Mouse (Mus musculus): ENCODE measurements around the gene Tnnt3. TPM values are rescaled to one million over a fixed set of nuclear protein-coding genes. Genes with fewer than 3 reads are reported as not detected.
A peak's percentile ranks its signal among the peaks of the same experiment; 100 is the strongest.

The Tnnt3 gene
- polyA plus RNA-seq, 1 experiment from 2014 or later: 5.2 TPM

- DNase-seq (ENCODE audit: low spot score): no peak
These were observed 22.4 kb upstream of the Tnnt3 start for GRCm38 (mm10) chr7:142476271-142476670.

DNA sequence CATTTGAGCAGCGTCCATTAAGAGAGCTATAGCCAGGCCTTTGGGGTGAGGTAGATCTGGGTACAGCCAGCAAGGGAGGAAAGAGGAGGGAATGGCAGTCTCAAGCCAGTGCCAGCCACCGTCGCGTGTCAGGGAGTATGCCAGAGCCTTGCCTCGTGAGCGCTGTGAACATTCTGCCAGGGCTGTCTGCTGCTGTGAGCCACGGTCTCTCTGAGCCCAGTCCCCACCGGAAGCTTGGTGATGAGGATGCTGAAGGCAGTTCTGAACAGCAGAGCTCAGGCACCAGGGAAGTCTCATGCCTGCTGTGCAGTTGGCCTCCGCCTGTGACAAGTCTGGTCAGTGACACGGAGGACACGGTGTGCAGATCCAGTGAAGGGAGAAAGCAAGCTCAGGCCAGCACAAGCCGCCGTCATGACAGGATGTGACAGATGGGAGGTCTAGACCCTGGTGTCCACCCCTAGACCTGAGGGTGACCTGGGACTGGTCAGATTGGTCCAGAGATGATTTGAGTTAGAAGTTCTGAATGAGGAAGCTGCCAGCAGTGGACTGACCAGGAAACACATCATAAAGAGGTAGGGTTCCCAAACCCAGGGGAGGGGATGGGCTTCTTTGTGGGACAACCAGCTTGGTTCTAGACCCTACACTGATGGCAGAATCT lies 21.7 kb upstream of the Tnnt3 start:
- DNase-seq (ENCODE audit: low spot score): no peak

GRCm38 (mm10) chr7:142478001-142478400 lies 20.6 kb upstream of the Tnnt3 start:
- DNase-seq (ENCODE audit: low spot score): no peak

- DNase-seq (ENCODE audit: low spot score): no peak
These were observed 20.1 kb upstream of the Tnnt3 start for GRCm38 (mm10) chr7:142478574-142478973.

DNA sequence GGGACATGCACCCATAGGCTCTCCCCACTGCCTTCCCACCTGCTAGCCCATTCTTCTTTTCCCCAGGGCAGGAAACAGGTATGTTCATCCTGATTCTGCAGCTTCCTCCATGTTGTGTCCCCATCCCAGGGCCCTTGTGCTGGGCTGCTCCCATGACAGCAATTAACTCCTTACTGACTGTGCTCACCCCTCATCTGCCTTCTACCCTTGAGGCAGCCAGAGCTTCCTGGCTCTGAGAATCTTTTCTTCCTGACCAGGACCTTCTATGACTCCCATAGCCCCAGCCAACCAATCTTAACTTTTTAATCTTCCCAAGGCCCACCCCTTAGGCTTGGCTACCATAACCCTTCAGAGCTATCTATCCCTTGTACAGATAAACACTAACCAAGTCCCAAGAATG lies 19.3 kb upstream of the Tnnt3 start:
- DNase-seq (ENCODE audit: low spot score): no peak

DNA sequence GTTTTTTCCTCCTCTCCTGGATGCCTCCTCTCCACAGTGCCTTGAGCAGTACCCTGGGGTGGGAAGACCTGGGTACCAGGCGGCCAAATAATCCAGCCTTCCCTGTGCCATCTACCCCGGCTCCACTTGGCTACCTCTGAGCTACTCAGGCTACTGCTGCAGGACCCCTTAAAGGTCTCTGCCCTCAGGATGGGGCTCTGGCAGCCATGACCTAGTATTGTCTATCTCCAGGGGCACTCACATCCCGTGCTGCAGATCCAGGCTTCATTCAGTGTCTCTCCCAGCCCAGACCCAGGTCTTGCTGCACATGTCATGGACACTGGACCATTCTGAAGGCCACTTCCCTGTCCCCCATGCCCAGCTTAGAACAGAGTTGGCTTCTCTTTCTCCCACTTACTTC lies 18.8 kb upstream of the Tnnt3 start:
- no peak for DNase-seq (ENCODE audit: low spot score)

GRCm38 (mm10) chr7:142480661-142481060 lies 18.0 kb upstream of the Tnnt3 start:
- peak; percentile 32 for DNase-seq (ENCODE audit: low spot score)

- DNase-seq (ENCODE audit: low spot score): peak; percentile 45
These were observed 17.5 kb upstream of the Tnnt3 start for GRCm38 (mm10) chr7:142481186-142481567.

DNA sequence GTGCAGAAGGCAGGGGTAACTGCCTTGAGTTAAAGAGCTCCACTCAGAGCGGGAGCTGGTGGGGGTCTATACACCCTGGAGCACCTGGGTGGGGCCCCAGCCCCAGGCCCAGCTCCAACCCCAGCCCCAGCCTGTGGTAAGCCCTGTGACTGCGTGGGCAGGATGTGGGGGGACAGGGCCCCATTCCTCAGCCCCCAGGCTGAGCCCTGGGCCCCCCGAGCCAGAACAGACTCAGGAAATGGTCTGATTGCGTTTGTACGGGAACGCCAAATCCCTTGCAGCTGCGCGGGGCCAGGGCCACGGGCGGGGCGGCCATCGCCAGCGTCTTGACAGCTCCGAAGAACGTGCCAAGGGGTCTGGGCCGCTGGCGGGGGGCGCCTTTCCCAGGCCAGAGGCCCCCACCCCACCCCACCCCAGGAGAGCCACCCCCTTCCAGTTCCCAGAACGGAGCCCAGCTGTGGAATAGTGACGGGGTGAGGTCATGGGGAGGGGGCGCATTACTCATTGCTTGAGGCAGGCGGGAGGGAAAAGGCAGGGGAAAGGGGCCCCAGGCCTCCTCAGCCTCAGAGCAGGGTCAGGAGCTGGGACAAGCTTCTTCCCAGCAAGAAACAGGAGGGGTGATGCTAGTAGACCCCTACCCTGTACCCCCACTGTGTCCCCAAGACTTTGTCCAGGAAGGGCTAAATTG lies 16.9 kb upstream of the Tnnt3 start:
- DNase-seq (ENCODE audit: low spot score): peak; percentile 91

DNA sequence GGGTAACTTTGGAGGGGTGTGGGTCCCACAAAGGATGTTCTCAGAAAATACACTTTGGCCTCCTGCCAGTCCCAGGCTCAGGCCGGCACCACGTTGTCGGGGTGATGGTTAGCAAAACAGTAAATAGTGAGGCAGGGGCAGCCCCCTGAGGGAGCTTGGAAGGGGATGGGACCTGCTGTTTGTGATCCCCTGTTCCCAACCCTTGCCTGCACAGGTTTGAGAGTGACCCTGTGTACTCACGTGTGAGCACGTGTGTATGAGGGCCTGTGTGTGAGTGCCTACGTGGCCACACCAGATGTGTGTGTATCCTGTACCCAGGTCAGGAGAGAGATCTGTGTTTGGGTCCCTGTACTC lies 16.4 kb upstream of the Tnnt3 start:
- no peak for DNase-seq (ENCODE audit: low spot score)

- DNase-seq (ENCODE audit: low spot score): no peak
These were observed 15.5 kb upstream of the Tnnt3 start for GRCm38 (mm10) chr7:142483136-142483535.

GRCm38 (mm10) chr7:142484780-142485179 lies 13.9 kb upstream of the Tnnt3 start:
- DNase-seq (ENCODE audit: low spot score): no peak

DNA sequence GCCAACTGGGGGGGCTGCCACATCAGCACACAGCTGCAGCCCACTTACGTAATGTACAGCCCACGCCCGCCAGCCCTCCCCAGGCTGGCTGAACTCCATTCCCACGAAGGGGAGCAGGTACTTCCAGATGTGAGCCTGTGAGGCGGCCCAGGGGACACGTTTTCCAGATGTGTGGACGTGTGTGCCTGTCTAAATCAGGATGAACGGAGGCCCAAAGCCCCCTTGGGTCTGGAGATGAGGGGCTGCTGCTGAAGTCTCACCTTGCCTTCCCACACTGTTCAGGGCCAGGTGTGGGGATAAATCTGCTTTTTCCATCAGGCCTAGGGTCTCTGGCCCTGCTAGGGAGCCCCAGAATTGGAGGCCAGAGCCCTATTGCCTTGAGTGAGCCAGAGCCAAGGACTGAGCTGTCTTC lies 11.9 kb upstream of the Tnnt3 start:
- DNase-seq (ENCODE audit: low spot score): no peak

- DNase-seq (ENCODE audit: low spot score): no peak
These were observed 11.2 kb upstream of the Tnnt3 start for GRCm38 (mm10) chr7:142487341-142487859.

DNA sequence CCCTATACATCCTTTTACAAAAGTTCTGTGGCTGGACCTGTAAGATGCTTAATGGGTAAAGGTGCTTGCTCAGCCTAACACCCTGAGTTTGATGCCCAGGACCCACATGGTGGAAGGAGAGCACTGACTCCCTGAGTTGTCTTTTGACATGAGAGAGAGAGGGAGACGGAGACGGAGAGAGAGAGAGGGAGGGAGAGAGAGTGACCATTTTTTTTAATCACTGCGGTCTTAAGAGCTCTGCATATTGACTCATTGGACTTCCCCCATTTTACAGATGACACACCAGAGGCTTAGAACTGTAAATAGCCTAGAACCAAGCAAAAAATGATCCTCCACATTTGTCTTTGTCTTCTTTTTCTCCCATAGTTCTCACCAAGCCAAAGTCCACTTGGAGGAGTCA lies 10.6 kb upstream of the Tnnt3 start:
- DNase-seq (ENCODE audit: low spot score): no peak

DNA sequence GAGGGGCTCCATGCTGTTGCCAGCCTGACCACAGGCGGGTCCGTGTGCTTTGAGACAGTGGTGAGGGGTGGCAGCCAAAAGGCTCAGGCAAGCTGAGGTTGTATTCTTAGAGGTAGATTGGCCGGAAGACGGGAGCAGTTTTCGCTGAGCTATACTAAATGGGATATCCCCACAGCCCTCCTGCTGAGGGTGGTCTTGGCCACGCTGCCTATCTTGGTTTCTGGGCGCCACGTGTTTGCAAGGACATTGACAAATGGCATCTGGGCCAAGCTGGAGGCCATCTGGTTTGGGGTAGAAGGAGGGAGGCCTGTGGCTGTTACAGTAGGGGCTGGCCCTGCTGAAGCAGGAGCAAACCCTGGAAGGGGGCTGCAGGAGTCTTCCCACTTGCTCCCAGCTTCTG lies 5.1 kb upstream of the Tnnt3 start:
- no peak for DNase-seq (ENCODE audit: low spot score)

DNA sequence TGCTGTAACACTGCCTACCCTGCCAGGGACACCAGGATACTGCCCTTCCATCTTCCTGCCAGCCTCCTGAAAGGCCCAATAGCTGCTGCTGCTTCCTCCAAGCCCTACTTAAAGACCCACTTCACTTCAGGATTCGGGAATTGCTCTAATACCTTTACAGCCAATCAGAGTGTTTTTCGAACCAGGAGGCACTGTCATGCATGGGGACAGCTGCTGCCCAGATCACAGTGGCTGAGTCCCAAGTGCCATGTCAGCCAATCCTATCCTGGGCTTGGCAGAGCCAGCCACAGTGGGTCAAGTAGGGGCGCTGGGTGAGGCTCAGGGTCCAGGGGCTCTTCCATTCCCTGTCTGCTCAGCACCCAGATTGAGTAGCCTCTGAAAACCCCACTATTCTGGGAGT lies 2.5 kb upstream of the Tnnt3 start:
- DNase-seq (ENCODE audit: low spot score): no peak

DNA sequence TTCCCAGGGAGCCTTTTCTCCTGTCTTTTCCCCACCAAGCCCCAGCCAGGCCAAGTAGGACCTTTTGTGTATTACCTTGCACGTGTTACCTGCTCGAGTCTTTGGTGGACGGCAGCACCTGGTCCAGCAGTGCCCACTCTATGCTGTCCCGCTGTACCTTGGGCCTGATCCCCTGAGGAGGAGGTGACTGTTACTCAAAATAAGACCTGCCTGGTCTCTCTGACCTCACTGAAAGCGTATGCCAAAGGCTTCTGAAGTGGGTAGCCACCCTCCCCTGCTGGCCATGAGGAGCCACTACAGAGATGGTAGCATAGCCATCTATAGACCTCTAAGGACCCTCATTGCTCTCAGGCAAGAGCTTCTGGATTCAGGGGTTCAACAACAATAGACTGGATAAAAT lies 1.8 kb upstream of the Tnnt3 start:
- peak; percentile 58 for DNase-seq (ENCODE audit: low spot score)

GRCm38 (mm10) chr7:142497775-142498174 lies 861 bp upstream of the Tnnt3 start:
- no peak for DNase-seq (ENCODE audit: low spot score)

DNA sequence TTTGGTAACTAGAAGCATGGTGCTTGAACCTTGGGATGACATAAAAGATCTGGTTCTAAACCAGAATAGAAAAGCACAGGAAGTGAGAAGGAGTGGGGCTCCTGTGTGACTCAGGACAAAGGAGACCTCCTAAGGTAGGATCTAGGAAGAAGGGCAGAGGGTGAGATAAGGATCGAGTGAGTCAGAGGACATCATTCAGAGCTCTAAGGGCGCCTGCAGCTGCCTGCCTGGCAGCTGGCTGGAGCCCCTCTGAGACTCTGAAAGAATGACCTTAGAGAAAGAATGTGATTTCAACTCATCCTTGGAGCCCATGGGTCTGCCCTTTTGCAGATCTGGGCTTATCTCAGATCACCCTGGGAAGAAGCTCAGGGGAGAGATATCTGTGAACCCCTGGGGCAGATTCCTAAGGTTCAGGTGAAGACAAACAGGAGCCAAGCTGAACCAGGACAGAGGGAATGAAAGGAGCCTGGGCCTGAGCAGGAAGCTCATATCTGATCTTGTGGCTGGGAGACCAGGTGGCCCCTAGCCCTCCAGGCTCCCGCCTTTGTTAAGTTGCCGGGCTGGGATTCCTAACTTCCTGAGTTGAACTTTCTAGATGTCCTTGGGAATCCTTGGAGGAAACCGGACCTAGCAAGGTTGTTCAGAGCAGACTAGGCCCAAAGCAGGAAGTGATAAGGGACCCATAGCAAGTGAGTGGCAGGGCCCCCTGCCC lies 530 bp downstream of the Tnnt3 start:
- no peak for DNase-seq (ENCODE audit: low spot score)

DNA sequence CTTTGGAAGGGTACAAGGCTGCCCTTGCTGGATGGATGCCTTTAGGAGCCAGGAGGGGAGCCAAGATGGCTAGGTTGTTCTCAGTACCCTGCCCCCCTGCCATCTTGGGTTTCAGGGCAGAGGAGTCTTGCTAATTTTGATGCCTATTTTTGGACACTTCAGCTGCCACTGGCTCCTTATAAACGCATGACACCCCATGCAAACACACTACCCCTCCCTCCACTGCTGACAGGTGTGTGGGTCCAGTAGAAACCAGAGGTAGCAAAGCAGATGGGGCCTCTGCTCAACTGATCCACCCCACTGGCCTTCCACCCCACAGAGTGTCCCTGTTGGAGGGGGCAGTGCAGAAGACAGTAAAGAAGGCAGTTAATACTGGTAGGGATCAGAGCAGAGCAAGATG lies 1.4 kb downstream of the Tnnt3 start:
- DNase-seq (ENCODE audit: low spot score): no peak

DNA sequence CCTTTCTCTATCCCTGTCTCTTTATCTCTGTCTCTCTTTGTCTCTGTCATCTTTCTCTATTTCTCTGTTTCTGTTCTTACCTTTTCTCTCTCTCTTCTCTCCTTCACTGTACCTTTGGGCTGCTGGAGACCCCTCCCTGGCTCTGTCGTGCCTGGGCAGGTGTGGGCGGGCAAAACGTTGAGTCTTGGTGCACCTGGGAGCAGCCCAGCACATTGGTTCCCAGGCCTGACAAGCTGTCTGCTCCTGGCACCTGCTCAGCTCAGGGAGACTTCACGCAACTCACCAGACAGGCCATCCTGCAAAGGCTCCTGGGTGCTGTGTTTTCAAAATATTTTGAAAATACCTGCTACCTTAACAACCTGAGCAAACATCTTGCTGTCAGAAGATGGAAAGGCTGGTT lies 4.6 kb downstream of the Tnnt3 start:
- DNase-seq (ENCODE audit: low spot score): no peak

DNA sequence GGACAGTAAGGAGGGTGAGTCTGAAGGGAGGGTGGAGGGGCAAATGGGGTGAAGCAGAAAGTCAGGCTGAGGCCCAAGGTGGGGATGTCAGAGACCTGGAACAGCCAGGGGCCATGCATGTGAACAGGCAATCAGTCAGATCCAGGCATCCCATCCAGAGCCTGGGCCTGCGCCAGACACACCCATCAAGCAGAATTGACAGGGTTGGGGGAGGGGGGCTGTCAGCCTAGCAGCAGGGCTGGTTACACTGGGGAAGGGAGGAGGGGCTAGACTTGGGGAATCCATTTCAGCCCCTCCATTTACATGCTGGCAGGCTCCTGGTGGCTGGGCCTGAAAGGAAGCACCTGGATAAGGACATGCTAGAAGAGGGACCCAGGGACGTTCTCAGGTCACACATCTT lies 7.3 kb downstream of the Tnnt3 start:
- DNase-seq (ENCODE audit: low spot score): no peak

Measured in thymus, postnatal 0 days (tissue).